Mouse (Mus musculus) neural tube, postnatal 0 days (tissue): Measurements from ENCODE around the gene 4932429P05Rik. TPM values are rescaled to one million over a fixed set of nuclear protein-coding genes. Genes with fewer than 3 reads are reported as not detected.

Experiments
- polyA plus RNA-seq: library from polyadenylated mRNA; unstranded; fragments of >200 nt; fragmentation: Nextera tagmentation; extraction: Ambion mirVana; gene quantifications from 2 replicates; pipeline ENCODE4 v1.2.1, GENCODE M21; 2015

Gene 4932429P05Rik
- not detected in 2 replicates for polyA plus RNA-seq

DNA sequence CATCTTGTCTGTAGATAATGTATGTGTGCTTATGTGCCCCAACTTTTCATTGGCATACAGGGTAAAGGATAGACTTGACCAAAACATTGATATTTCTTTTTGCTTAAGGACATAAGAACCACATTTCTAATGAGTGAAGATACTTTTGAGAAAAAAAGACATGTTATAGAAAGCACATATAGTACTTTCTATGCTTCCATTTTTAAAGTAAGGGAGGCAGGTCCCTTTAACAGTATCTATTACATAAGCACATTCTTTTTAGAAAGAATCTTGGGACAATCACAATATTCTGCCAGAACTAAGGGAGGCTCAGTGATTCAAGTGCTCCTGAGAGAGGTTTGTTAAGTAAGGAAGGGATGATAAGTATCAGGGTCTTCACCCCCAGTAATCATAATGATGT, at the start of gene 4932429P05Rik:
4932429P05Rik (plus strand) TSS at position 301 of the 400 bp plus-strand sequence.

Other genes with a start within 250 kb of the 4932429P05Rik start
- gene 4930415L06Rik, start 180.6 kb downstream of the 4932429P05Rik start, polyA plus RNA-seq = not detected in 2 replicates